Mouse (Mus musculus): ENCODE data around the gene Fam104a. TPM values are rescaled to one million over a fixed set of nuclear protein-coding genes. Genes with fewer than 3 reads are reported as not detected.

Fam104a gene
- total RNA-seq, 2 experiments from 2014 or later = 25.9 to 27.0 TPM

GRCm38 (mm10) chr11:113703758-113704157, 19.8 kb upstream of the Fam104a start:
- peak; percentile 85 for DNase-seq

- no peak for DNase-seq
Measured at GRCm38 (mm10) chr11:113699643-113700042, 15.7 kb upstream of the Fam104a start.

GRCm38 (mm10) chr11:113698013-113698545, 14.1 kb upstream of the Fam104a start:
- no peak for DNase-seq

GRCm38 (mm10) chr11:113697571-113697970, 13.6 kb upstream of the Fam104a start:
- DNase-seq = no peak

- no peak for DNase-seq
Measured at GRCm38 (mm10) chr11:113691851-113692250, 7.9 kb upstream of the Fam104a start.

GRCm38 (mm10) chr11:113691318-113691717, 7.4 kb upstream of the Fam104a start:
- no peak for DNase-seq

GRCm38 (mm10) chr11:113690506-113690905, 6.6 kb upstream of the Fam104a start:
- no peak for DNase-seq

- DNase-seq = no peak
Measured at GRCm38 (mm10) chr11:113687031-113687430, 3.1 kb upstream of the Fam104a start.

GRCm38 (mm10) chr11:113684707-113685426, 912 bp upstream of the Fam104a start:
- DNase-seq = no peak

- DNase-seq = no peak
Measured at GRCm38 (mm10) chr11:113683627-113683956, 363 bp downstream of the Fam104a start.

GRCm38 (mm10) chr11:113682897-113683626, 893 bp downstream of the Fam104a start:
- DNase-seq = peak; percentile 81

GRCm38 (mm10) chr11:113681979-113682378, 2.0 kb downstream of the Fam104a start:
- no peak for DNase-seq

GRCm38 (mm10) chr11:113680954-113681353, 3.0 kb downstream of the Fam104a start:
- DNase-seq = no peak

GRCm38 (mm10) chr11:113678373-113678772, 5.6 kb downstream of the Fam104a start:
- DNase-seq = no peak

GRCm38 (mm10) chr11:113677378-113677777, 6.6 kb downstream of the Fam104a start:
- DNase-seq = no peak

- no peak for DNase-seq
Measured at GRCm38 (mm10) chr11:113676847-113677246, 7.1 kb downstream of the Fam104a start.

- DNase-seq = no peak
Measured at GRCm38 (mm10) chr11:113674595-113674994, 9.4 kb downstream of the Fam104a start.

- DNase-seq = no peak
Measured at GRCm38 (mm10) chr11:113673614-113674013, 10.3 kb downstream of the Fam104a start.

GRCm38 (mm10) chr11:113669711-113670110, 14.2 kb downstream of the Fam104a start:
- DNase-seq = no peak

GRCm38 (mm10) chr11:113668857-113669256, 15.1 kb downstream of the Fam104a start:
- no peak for DNase-seq

- DNase-seq = no peak
Measured at GRCm38 (mm10) chr11:113667704-113668103, 16.3 kb downstream of the Fam104a start.

- no peak for DNase-seq
Measured at GRCm38 (mm10) chr11:113667122-113667521, 16.8 kb downstream of the Fam104a start.

GRCm38 (mm10) chr11:113666648-113667047, 17.3 kb downstream of the Fam104a start:
- DNase-seq = no peak

- no peak for DNase-seq
Measured at GRCm38 (mm10) chr11:113666205-113666604, 17.8 kb downstream of the Fam104a start.

Data from adrenal gland, postnatal 10 days (tissue).